Mouse (Mus musculus): ENCODE data around the gene Tmem168. TPM values are rescaled to one million over a fixed set of nuclear protein-coding genes. Genes with fewer than 3 reads are reported as not detected.
A peak's percentile ranks its signal among the peaks of the same experiment; 100 is the strongest.

The Tmem168 gene
- polyA plus RNA-seq, 1 experiment from 2014 or later: 33.1 TPM

GRCm38 (mm10) chr6:13592729-13593345 lies 15.1 kb downstream of the Tmem168 start:
- H3K4me1 ChIP-seq (replicated peaks; ENCODE audit: insufficient read depth, low read length): no peaks in the 10 kb centered on the region
- WGBS: 82% methylated on average over 4 of the region's 4 CpGs
- ATAC-seq (replicated peaks; ENCODE audit: low FRiP score, low read depth): no peak
- no peaks in the 10 kb centered on the region for H3K9me3 ChIP-seq (replicated peaks; ENCODE audit: low read length)
- no peak for DNase-seq (ENCODE audit: low spot score)
- peaks cover 16% of the 10 kb centered on the region for H3K36me3 ChIP-seq (ENCODE audit: insufficient read depth, low read length)
- H3K4me2 ChIP-seq (ENCODE audit: low read length): no peak overlapping the region
- H3K27me3 ChIP-seq (ENCODE audit: insufficient read depth, low read length): no peaks in the 10 kb centered on the region
- no peak overlapping the region for H3K4me3 ChIP-seq (replicated peaks; ENCODE audit: low read depth, low read length)
- H3K27ac ChIP-seq: no peak overlapping the region
- TF ChIP-seq CTCF (IDR thresholded peaks at IDR 0.05; ENCODE audit: low read depth): no peak
- no peak overlapping the region for H3K9ac ChIP-seq (ENCODE audit: low read depth, low read length)

- Histone ChIP-seq H3K4me1 (replicated peaks; ENCODE audit: insufficient read depth, low read length) (no peaks in the 10 kb centered on the region), H3K4me3 (replicated peaks; ENCODE audit: low read depth, low read length) (no peak overlapping the region), H3K27me3 (ENCODE audit: insufficient read depth, low read length) (no peaks in the 10 kb centered on the region), H3K4me2 (ENCODE audit: low read length) (no peak overlapping the region), H3K27ac (no peak overlapping the region), H3K9ac (ENCODE audit: low read depth, low read length) (no peak overlapping the region), H3K36me3 (ENCODE audit: insufficient read depth, low read length) (peaks cover 13% of the 10 kb centered on the region), H3K9me3 (replicated peaks; ENCODE audit: low read length) (no peaks in the 10 kb centered on the region)
- DNase-seq (ENCODE audit: low spot score) (peak; percentile 16), ATAC-seq (replicated peaks; ENCODE audit: low FRiP score, low read depth) (peak; percentile 90)
- WGBS: 33% methylated on average over 2 of the region's 2 CpGs
- no peak for TF ChIP-seq CTCF (IDR thresholded peaks at IDR 0.05; ENCODE audit: low read depth)
These were observed 21.3 kb downstream of the Tmem168 start for GRCm38 (mm10) chr6:13586560-13586959.

- H3K27ac ChIP-seq: no peak overlapping the region
- H3K4me1 ChIP-seq (replicated peaks; ENCODE audit: insufficient read depth, low read length): no peaks in the 10 kb centered on the region
- 64% methylated on average over 8 of the region's 8 CpGs for WGBS
- H3K36me3 ChIP-seq (ENCODE audit: insufficient read depth, low read length): peaks cover 10% of the 10 kb centered on the region
- H3K9ac ChIP-seq (ENCODE audit: low read depth, low read length): no peak overlapping the region
- TF ChIP-seq CTCF (IDR thresholded peaks at IDR 0.05; ENCODE audit: low read depth): no peak
- H3K4me2 ChIP-seq (ENCODE audit: low read length): no peak overlapping the region
- no peaks in the 10 kb centered on the region for H3K9me3 ChIP-seq (replicated peaks; ENCODE audit: low read length)
- H3K4me3 ChIP-seq (replicated peaks; ENCODE audit: low read depth, low read length): no peak overlapping the region
- no peaks in the 10 kb centered on the region for H3K27me3 ChIP-seq (ENCODE audit: insufficient read depth, low read length)
- 0 out of 2 replicates have a peak, but pooled peaks have one; percentile 5 for ATAC-seq (replicated peaks; ENCODE audit: low FRiP score, low read depth)
- DNase-seq (ENCODE audit: low spot score): no peak
These were observed 21.7 kb downstream of the Tmem168 start for GRCm38 (mm10) chr6:13586154-13586553.

- TF ChIP-seq CTCF (IDR thresholded peaks at IDR 0.05; ENCODE audit: low read depth): no peak
- DNase-seq (ENCODE audit: low spot score) (no peak), ATAC-seq (replicated peaks; ENCODE audit: low FRiP score, low read depth) (no peak)
These were observed 23.1 kb downstream of the Tmem168 start for GRCm38 (mm10) chr6:13584788-13585187.

GRCm38 (mm10) chr6:13582075-13582474 lies 25.8 kb downstream of the Tmem168 start:
- DNase-seq (ENCODE audit: low spot score): no peak
- Histone ChIP-seq H3K27ac (no peak overlapping the region), H3K9me3 (replicated peaks; ENCODE audit: low read length) (no peaks in the 10 kb centered on the region), H3K4me3 (replicated peaks; ENCODE audit: low read depth, low read length) (no peak overlapping the region), H3K36me3 (ENCODE audit: insufficient read depth, low read length) (peaks cover 10% of the 10 kb centered on the region), H3K27me3 (ENCODE audit: insufficient read depth, low read length) (no peaks in the 10 kb centered on the region), H3K9ac (ENCODE audit: low read depth, low read length) (no peak overlapping the region), H3K4me2 (ENCODE audit: low read length) (no peak overlapping the region), H3K4me1 (replicated peaks; ENCODE audit: insufficient read depth, low read length) (no peaks in the 10 kb centered on the region)
- TF ChIP-seq CTCF (IDR thresholded peaks at IDR 0.05; ENCODE audit: low read depth): no peak
- no peak for ATAC-seq (replicated peaks; ENCODE audit: low FRiP score, low read depth)
- 88% methylated on average over 1 of the region's 1 CpGs for whole genome bisulfite sequencing

More at GRCm38 (mm10) chr6:13584788-13585187, 23.1 kb downstream of the Tmem168 start:
- Histone ChIP-seq H3K9me3 (replicated peaks; ENCODE audit: low read length) (no peaks in the 10 kb centered on the region), H3K36me3 (ENCODE audit: insufficient read depth, low read length) (peaks cover 5% of the 10 kb centered on the region; the same call in 1 of the 2 replicates), H3K4me2 (ENCODE audit: low read length) (no peak overlapping the region), H3K4me3 (replicated peaks; ENCODE audit: low read depth, low read length) (no peak overlapping the region), H3K9ac (ENCODE audit: low read depth, low read length) (no peak overlapping the region), H3K27me3 (ENCODE audit: insufficient read depth, low read length) (no peaks in the 10 kb centered on the region), H3K27ac (no peak overlapping the region), H3K4me1 (replicated peaks; ENCODE audit: insufficient read depth, low read length) (no peaks in the 10 kb centered on the region)
- WGBS: 88% methylated on average over 6 of the region's 6 CpGs

- 90% methylated on average over 1 of the region's 1 CpGs for WGBS
- Histone ChIP-seq H3K36me3 (ENCODE audit: insufficient read depth, low read length) (no peaks in the 10 kb centered on the region), H3K9ac (ENCODE audit: low read depth, low read length) (no peak overlapping the region), H3K4me1 (replicated peaks; ENCODE audit: insufficient read depth, low read length) (no peaks in the 10 kb centered on the region), H3K9me3 (replicated peaks; ENCODE audit: low read length) (no peaks in the 10 kb centered on the region), H3K4me3 (replicated peaks; ENCODE audit: low read depth, low read length) (no peak overlapping the region), H3K27me3 (ENCODE audit: insufficient read depth, low read length) (no peaks in the 10 kb centered on the region), H3K4me2 (ENCODE audit: low read length) (no peak overlapping the region), H3K27ac (no peak overlapping the region)
- TF ChIP-seq CTCF (IDR thresholded peaks at IDR 0.05; ENCODE audit: low read depth): peak; percentile 63
- ATAC-seq (replicated peaks; ENCODE audit: low FRiP score, low read depth) (no peak), DNase-seq (ENCODE audit: low spot score) (peak; percentile 17)
These were observed 42.2 kb downstream of the Tmem168 start for GRCm38 (mm10) chr6:13565734-13566133.

- no peak for DNase-seq (ENCODE audit: low spot score)
- H3K27me3 ChIP-seq (ENCODE audit: insufficient read depth, low read length): no peaks in the 10 kb centered on the region
- no peak overlapping the region for H3K4me2 ChIP-seq (ENCODE audit: low read length)
- H3K9ac ChIP-seq (ENCODE audit: low read depth, low read length): no peak overlapping the region
- ATAC-seq (replicated peaks; ENCODE audit: low FRiP score, low read depth): no peak
- no peaks in the 10 kb centered on the region for H3K9me3 ChIP-seq (replicated peaks; ENCODE audit: low read length)
- no peak overlapping the region for H3K4me3 ChIP-seq (replicated peaks; ENCODE audit: low read depth, low read length)
- no peak overlapping the region for H3K27ac ChIP-seq
- no peak for TF ChIP-seq CTCF (IDR thresholded peaks at IDR 0.05; ENCODE audit: low read depth)
- WGBS: 63% methylated on average over 2 of the region's 2 CpGs
- H3K36me3 ChIP-seq (ENCODE audit: insufficient read depth, low read length): no peaks in the 10 kb centered on the region
- H3K4me1 ChIP-seq (replicated peaks; ENCODE audit: insufficient read depth, low read length): no peaks in the 10 kb centered on the region
These were observed 52.6 kb downstream of the Tmem168 start for GRCm38 (mm10) chr6:13555266-13555665.

Measured in kidney, postnatal 0 days (tissue).